In genomic region chr7:51872597-51872996, GRCm38 (mm10) we compare ENCODE assay signal across 16 mouse cellular contexts.
"Had no signal": no experiment of that assay in that cellular context is flagged by ENCODE, and none has a peak within 500 bp of the region (broad histone marks: within the 10 kb centered on the region; RNA-seq: fewer than 3 reads in every experiment).

No protein-coding gene starts in this region.

- H3K9me3 ChIP-seq: neural tube, embryonic 13.5 days; neural tube, embryonic 15.5 days; stomach, embryonic 15.5 days had no signal

- H3K4me1 ChIP-seq: neural tube, embryonic 15.5 days; stomach, embryonic 15.5 days had no signal

- H3K9ac ChIP-seq: neural tube, embryonic 13.5 days; neural tube, embryonic 15.5 days; stomach, embryonic 15.5 days had no signal

- H3K27me3 ChIP-seq: neural tube, embryonic 13.5 days; neural tube, embryonic 15.5 days; stomach, embryonic 15.5 days had no signal

- DNase-seq: retina, postnatal 1 day; right cerebral cortex, adult 18-20 months; right cerebral cortex, postnatal 14 days; right cerebral cortex, postnatal 25 days; right cerebral cortex, postnatal 4 days; spleen, adult 18-20 months; thymus, adult 18-20 months; thymus, adult 2 months; thymus, postnatal 14 days; thymus, postnatal 25 days; thymus, postnatal 36 days; thymus, postnatal 4 days had no signal

- H3K27ac ChIP-seq: neural tube, embryonic 13.5 days; neural tube, embryonic 15.5 days; stomach, embryonic 15.5 days; stomach, postnatal 0 days had no signal

- H3K4me3 ChIP-seq: neural tube, embryonic 13.5 days; neural tube, embryonic 15.5 days; stomach, embryonic 15.5 days had no signal

- H3K36me3 ChIP-seq: neural tube, embryonic 13.5 days; neural tube, embryonic 15.5 days; stomach, embryonic 15.5 days had no signal

- H3K4me2 ChIP-seq: neural tube, embryonic 13.5 days; neural tube, embryonic 15.5 days; stomach, embryonic 15.5 days had no signal
